Mouse (Mus musculus): Measurements from ENCODE around the gene AI413582. TPM values are rescaled to one million over a fixed set of nuclear protein-coding genes. Genes with fewer than 3 reads are reported as not detected.

AI413582 gene
- polyA plus RNA-seq, 1 experiment from 2014 or later, result 13.9 TPM

DNA sequence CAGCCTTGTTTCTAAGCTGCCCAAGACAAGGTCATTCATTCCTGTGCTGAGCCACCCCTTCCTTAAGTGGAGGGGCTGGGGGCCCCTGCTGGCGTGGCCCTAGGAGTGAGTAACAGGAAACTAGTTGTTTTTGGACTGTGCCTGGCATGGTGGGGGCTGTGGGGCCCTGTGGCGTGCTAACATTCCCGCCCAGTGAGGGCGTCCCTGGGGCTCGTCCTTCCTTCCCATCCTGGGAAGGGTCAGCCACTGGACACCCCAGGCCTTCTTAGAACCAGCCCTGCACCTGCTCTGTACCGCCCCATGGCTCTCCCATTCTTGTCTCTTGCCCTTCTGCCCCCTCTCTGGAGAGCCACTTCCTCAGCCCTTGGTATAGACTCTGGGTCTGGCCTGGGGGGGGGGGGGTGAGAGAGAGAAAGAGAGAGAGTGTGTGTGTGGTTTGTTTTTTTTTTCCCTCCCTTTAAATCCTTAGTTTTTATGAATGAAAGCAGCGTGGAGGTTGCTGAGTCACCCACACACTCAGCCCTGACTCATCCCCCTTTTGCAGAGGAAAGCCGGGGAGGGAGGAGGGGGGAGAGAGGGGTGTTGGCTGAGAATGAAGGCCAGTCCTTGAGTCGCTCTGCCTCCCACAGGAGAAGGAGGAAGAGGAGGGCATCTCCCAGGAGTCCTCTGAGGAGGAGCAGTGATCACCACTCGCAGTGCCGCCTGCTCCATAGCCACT is 3.6 kb downstream of the AI413582 start:
- peaks cover 28% of the 10 kb centered on the region for H3K36me3 ChIP-seq (replicated peaks)
- no peaks in the 10 kb centered on the region for H3K9me3 ChIP-seq (replicated peaks)
- 0 out of 2 replicates have a peak overlapping the region, but pooled peaks have one; percentile 3 for H3K27ac ChIP-seq (replicated peaks)
- peaks cover 6% of the 10 kb centered on the region; the same call in 1 of the 2 replicates for H3K27me3 ChIP-seq
- H3K4me2 ChIP-seq, result no peak overlapping the region
- 61% methylated on average over 11 of the region's 11 CpGs for WGBS (ENCODE audit: insufficient replicate concordance)
- H3K9ac ChIP-seq, result no peak overlapping the region
- no peak overlapping the region for H3K4me3 ChIP-seq (replicated peaks)
- peaks cover 86% of the 10 kb centered on the region for H3K4me1 ChIP-seq (replicated peaks)
- no peak for ATAC-seq (ENCODE audit: insufficient read depth)

DNA sequence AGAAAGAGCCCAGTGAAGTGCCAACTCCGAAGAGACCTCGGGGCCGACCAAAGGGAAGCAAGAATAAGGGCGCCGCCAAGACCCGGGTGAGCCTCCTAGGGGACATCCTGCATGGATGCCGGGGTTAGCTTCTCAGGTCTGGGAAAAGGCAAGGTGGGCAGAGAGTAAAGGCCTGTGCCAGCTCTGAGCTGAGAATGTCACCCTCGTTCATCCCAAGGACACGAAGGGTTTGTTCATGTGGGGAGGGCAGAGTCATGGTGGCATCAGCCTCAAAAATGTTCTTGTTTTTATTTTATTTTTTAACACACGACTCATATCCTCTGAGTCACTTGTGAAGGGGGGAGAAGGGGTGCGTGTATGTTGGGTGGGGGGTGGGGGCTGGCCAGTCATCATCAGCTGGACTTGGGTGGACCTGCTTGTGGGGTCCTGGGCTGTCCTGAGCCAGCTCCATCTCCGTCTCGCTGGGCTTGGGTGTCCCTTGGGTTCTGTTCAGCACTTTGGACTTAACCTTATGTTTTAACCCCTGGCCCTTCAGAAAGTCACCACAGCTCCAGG is 4.6 kb downstream of the AI413582 start:
- WGBS (ENCODE audit: insufficient replicate concordance), result 75% methylated on average over 13 of the region's 13 CpGs
- no peak overlapping the region; the same call in 1 of the 2 replicates for H3K4me2 ChIP-seq
- peaks cover 28% of the 10 kb centered on the region for H3K36me3 ChIP-seq (replicated peaks)
- no peak overlapping the region for H3K4me3 ChIP-seq (replicated peaks)
- no peaks in the 10 kb centered on the region for H3K27me3 ChIP-seq
- H3K4me1 ChIP-seq (replicated peaks), result peaks cover 85% of the 10 kb centered on the region
- H3K9ac ChIP-seq, result no peak overlapping the region
- ATAC-seq (ENCODE audit: insufficient read depth), result no peak
- H3K9me3 ChIP-seq (replicated peaks), result no peaks in the 10 kb centered on the region
- no peak overlapping the region for H3K27ac ChIP-seq (replicated peaks)

DNA sequence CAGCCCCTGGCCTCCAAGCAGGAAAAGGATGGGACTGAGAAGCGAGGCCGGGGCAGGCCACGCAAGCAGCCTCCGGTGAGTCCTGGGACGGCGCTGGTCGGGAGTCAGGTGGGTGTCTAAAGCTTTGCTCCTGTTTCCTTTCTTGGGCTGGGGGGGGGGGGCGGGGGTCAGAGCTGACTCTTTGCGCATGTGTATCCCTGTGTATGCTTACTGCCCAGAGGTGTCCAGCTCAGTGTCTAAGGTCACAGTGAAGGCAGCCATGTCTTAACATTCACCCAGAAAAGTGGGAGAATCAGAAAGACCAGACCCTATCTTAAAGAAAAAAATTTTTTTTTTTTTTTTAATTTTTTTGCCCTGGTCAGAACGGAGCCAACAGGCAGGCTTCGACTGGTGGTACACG is 6.0 kb downstream of the AI413582 start:
- 41% methylated on average over 12 of the region's 12 CpGs for WGBS (ENCODE audit: insufficient replicate concordance)
- Histone ChIP-seq H3K27me3 (peaks cover 4% of the 10 kb centered on the region; the same call in 1 of the 2 replicates), H3K4me2 (peak overlapping the region; percentile 97), H3K4me3 (replicated peaks) (0 out of 2 replicates have a peak overlapping the region, but pooled peaks have one; percentile 81), H3K9ac (no peak overlapping the region), H3K4me1 (replicated peaks) (peaks cover 87% of the 10 kb centered on the region), H3K9me3 (replicated peaks) (no peaks in the 10 kb centered on the region), H3K36me3 (replicated peaks) (peaks cover 28% of the 10 kb centered on the region), H3K27ac (replicated peaks) (no peak overlapping the region)
- no peak for ATAC-seq (ENCODE audit: insufficient read depth)

DNA sequence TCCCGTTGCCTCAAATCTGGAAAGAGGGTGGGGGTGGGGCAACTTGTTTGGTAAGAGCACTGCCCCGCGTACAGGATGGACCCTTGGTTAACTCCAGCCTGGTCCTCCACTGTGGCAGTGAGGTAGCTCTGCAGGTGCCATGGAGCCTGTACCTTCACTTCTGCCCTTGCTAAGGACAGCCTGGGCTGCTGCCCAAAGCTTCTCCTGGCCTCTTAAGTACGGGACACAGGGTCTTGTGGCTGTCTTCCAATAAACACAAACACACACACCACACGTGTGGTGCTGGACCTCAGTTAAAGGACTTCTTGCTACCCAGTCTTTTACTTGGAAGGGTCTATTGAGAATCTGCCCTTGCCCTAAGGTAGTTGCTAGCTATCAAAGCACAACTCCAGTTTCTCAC is 6.7 kb downstream of the AI413582 start:
- Histone ChIP-seq H3K9me3 (replicated peaks) (no peaks in the 10 kb centered on the region), H3K36me3 (replicated peaks) (peaks cover 28% of the 10 kb centered on the region), H3K4me1 (replicated peaks) (peaks cover 87% of the 10 kb centered on the region), H3K4me2 (peak overlapping the region; percentile 97), H3K27me3 (peaks cover 6% of the 10 kb centered on the region; the same call in 1 of the 2 replicates), H3K27ac (replicated peaks) (no peak overlapping the region), H3K4me3 (replicated peaks) (peak overlapping the region; percentile 81), H3K9ac (peak overlapping the region; percentile 86; the same call in 1 of the 2 replicates)
- no peak for ATAC-seq (ENCODE audit: insufficient read depth)
- WGBS (ENCODE audit: insufficient replicate concordance), result 5% methylated on average over 5 of the region's 5 CpGs

DNA sequence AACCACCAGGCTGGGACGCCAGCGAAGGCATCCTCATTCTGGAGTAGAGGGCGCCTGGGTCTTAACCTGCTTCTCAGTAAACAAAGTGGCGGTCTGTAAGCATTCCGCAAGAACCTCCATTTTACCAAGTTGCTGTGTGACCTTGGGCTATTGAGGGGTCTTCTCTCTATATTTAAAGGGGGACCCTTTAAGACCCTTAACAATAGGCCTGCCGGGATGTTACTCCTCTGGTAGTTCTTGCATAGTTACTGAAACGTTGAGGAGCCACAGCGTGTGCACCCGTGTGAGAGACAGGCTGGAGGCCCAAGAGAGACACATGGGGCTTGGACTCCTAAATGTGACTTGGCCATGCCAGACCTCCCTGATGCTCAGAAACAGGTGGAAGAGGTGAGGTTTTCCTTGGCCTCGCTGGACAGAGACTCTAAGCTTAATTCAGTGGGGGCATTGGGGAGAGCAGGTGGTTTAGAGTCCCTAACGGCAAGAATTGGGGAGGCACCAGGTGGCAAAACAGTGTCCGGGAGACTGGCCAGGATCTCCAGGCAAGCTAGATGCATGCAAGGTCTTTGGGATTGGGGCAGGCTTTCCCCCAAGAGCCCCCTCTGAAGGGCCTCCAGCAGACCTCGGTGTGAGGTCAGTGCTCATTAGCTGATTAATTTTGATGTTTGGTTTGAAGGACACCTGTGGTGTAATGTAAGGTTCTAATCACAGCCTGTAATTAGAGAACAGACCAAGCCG is 7.5 kb downstream of the AI413582 start:
- peak overlapping the region; percentile 81 for H3K4me3 ChIP-seq (replicated peaks)
- no peak for ATAC-seq (ENCODE audit: insufficient read depth)
- peaks cover 25% of the 10 kb centered on the region for H3K36me3 ChIP-seq (replicated peaks)
- peaks cover 6% of the 10 kb centered on the region; the same call in 1 of the 2 replicates for H3K27me3 ChIP-seq
- H3K9ac ChIP-seq, result peak overlapping the region; percentile 86
- H3K9me3 ChIP-seq (replicated peaks), result no peaks in the 10 kb centered on the region
- under 1% methylated on average over 14 of the region's 14 CpGs for WGBS (ENCODE audit: insufficient replicate concordance)
- H3K4me2 ChIP-seq, result peak overlapping the region; percentile 97
- H3K27ac ChIP-seq (replicated peaks), result peak overlapping the region; percentile 92
- peaks cover 88% of the 10 kb centered on the region for H3K4me1 ChIP-seq (replicated peaks)

DNA sequence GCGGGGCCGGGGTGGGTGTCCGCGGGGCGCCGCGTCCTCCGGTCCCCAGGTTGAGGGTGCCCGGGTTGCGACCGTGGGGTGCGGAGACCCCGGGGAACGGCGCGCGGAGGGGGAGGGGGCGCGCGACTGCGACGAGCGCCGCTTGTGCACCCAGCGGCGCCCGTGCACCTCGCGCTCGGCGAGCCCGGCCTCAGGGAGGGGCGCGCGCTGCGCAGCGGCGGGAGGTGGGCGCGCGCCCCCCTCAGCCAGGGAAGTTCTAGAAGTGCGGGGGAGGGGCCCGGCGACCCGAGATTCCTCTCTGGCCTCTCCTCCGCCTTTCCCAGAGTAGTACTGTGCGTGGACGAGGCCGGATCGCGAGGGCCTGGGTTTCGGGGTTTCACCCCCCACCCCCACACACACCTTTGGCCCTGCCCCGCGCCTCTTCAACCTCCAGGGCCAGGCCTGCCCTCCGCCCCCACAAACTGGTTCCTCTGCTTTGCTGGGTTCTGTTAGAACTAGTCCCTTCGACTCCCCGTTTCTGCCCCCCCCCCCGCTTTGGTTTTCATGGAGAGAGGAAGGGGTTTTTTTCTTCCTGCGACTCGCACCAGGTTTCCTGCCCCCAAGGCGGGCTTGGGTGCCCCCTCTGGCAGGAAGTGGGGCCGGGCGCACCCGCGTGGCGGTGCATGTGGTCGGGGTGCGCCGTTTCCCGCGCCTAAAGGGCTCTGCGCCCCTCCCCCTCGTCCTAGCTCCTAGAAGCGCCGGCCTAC is 8.2 kb downstream of the AI413582 start:
- Histone ChIP-seq H3K27ac (replicated peaks) (peak overlapping the region; percentile 92), H3K36me3 (replicated peaks) (peaks cover 25% of the 10 kb centered on the region), H3K4me1 (replicated peaks) (peaks cover 95% of the 10 kb centered on the region), H3K9me3 (replicated peaks) (no peaks in the 10 kb centered on the region), H3K27me3 (peaks cover 6% of the 10 kb centered on the region; the same call in 1 of the 2 replicates), H3K4me2 (peak overlapping the region; percentile 97), H3K4me3 (replicated peaks) (peak overlapping the region; percentile 81), H3K9ac (peak overlapping the region; percentile 86)
- ATAC-seq (ENCODE audit: insufficient read depth), result 0 out of 2 replicates have a peak, but pooled peaks have one; percentile 7
- WGBS (ENCODE audit: insufficient replicate concordance), result under 1% methylated on average over 63 of the region's 75 CpGs

DNA sequence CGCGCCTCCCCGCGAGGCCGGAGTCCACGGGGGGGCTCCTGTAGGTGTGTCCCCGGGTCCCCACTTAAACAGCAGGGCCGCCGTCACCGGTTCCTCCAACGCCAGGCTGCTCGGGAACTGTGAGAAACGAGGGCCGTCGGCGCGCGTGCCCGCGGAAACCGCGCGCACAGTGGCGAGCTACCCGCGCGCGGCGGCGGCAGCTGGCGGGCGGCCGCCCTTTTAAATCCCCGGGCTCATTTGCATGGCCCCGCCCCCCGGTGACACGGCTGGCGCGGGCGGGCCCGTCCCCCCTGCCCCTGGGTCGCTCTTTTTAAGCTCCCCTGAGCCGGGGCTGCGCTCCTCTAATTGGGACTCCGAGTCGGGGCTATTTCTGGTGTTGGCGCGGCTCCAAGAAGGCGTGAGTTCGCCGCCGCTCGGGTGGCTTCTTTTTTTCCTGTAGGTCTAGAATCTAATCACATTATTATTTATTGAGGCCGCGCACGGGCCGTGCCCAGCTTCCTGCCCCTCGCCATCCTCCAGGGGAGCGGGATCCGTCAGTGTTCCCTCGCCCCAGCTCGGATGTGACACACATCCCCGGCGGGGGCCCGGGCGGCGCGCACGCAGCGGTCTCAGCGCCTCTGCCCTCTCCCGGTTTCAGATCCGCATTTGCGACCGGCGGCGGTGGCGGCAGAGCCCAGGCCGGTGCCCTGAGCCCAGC is 9.1 kb downstream of the AI413582 start, which contains the start of gene Hmga1:
Gene Hmga1, plus strand, starts transcription at position 183 of the 697 bp plus-strand sequence.
- H3K36me3 ChIP-seq (replicated peaks), result peaks cover 18% of the 10 kb centered on the region
- H3K4me1 ChIP-seq (replicated peaks), result peaks cover 95% of the 10 kb centered on the region
- ATAC-seq (ENCODE audit: insufficient read depth), result peak; percentile 72
- WGBS (ENCODE audit: insufficient replicate concordance), result 0% methylated on average over 70 of the region's 79 CpGs
- H3K4me3 ChIP-seq (replicated peaks), result peak within 1 kb of the TSS; percentile 81
- H3K27ac ChIP-seq (replicated peaks), result peak within 1 kb of the TSS; percentile 92
- H3K4me2 ChIP-seq, result peak within 1 kb of the TSS; percentile 97
- peak within 1 kb of the TSS; percentile 86 for H3K9ac ChIP-seq
- H3K27me3 ChIP-seq, result peaks cover 6% of the 10 kb centered on the region; the same call in 1 of the 2 replicates
- H3K9me3 ChIP-seq (replicated peaks), result no peaks in the 10 kb centered on the region

DNA sequence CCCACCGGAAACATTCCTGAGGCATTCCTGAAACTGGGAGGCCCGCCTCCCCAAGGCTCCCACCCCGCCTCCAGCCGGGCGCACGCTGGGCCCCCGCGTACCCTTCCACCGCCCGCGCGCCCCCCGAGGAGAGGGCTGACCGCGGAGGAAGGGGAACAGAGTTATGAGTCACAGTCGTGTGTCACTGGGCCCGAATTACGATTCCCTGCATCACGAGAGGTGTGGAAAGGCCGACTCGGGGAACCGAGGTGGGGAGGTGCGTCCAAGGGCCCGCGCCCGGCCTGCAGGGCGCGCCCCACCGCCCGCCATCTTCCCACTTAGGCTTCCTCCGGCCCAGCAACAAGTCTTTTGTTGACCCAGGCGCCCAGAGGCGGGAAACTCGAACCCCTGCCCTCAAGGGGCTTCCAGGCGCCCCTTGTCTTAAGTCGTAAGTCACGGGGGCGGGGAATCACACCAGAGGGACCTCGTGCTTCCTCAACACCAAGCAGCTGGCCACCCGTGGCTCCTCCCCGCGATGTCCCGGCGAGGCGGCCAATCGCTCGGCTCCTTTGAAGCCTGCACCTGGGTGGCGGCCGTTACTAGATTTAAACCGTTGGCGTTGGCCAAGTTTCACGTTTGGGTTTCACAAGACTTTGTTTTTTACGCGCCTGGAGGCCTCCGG is 9.9 kb downstream of the AI413582 start:
- Histone ChIP-seq H3K9ac (peak overlapping the region; percentile 86), H3K4me3 (replicated peaks) (peak overlapping the region; percentile 81), H3K27ac (replicated peaks) (peak overlapping the region; percentile 92), H3K9me3 (replicated peaks) (no peaks in the 10 kb centered on the region), H3K27me3 (peaks cover 6% of the 10 kb centered on the region; the same call in 1 of the 2 replicates), H3K36me3 (replicated peaks) (peaks cover 10% of the 10 kb centered on the region), H3K4me2 (peak overlapping the region; percentile 97), H3K4me1 (replicated peaks) (peaks cover 95% of the 10 kb centered on the region)
- under 1% methylated on average over 55 of the region's 55 CpGs for WGBS (ENCODE audit: insufficient replicate concordance)
- ATAC-seq (ENCODE audit: insufficient read depth), result peak; percentile 64

DNA sequence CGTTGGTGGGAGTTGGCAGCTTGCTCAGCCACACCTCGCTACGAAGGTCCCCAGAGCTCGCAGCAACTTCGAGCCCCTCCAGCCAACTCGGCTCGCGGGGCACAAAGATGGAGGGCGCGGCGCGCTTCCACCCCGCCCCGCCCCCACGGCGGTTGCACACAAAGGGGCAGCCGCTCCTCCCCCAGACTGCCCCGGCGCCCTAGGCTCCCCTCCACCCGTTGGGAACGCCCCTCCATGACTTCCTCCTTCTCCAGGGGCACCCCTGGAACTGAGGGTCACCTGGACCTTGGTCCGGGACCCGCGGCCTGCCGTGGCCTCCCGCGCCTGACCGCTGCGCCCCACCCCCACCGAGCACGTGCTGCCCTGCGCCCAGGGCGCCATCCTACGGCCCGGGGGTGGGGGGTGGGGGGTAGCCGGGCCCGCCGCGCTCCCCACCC is 10.5 kb downstream of the AI413582 start:
- H3K4me1 ChIP-seq (replicated peaks), result peaks cover 89% of the 10 kb centered on the region
- WGBS (ENCODE audit: insufficient replicate concordance), result 0% methylated on average over 38 of the region's 39 CpGs
- no peaks in the 10 kb centered on the region for H3K9me3 ChIP-seq (replicated peaks)
- peaks cover 6% of the 10 kb centered on the region; the same call in 1 of the 2 replicates for H3K27me3 ChIP-seq
- ATAC-seq (ENCODE audit: insufficient read depth), result peak; percentile 22
- peak overlapping the region; percentile 86 for H3K9ac ChIP-seq
- H3K4me3 ChIP-seq (replicated peaks), result peak overlapping the region; percentile 81
- peak overlapping the region; percentile 97 for H3K4me2 ChIP-seq
- H3K27ac ChIP-seq (replicated peaks), result peak overlapping the region; percentile 92
- peaks cover 5% of the 10 kb centered on the region for H3K36me3 ChIP-seq (replicated peaks)
